11 mouse cellular contexts compared by ENCODE assay signal in genomic region chr9:57590726-57591125, GRCm38 (mm10). TPM values are rescaled to one million over a fixed set of nuclear protein-coding genes. Genes with fewer than 3 reads are reported as not detected.
A peak's percentile ranks its signal among the peaks of the same experiment; 100 is the strongest.
DNase-seq lines count a peak whose midpoint lies in the region; ATAC-seq lines count a peak whose summit lies in the region.
"Had no signal": no experiment of that assay in that cellular context is flagged by ENCODE, and none has a peak within 500 bp of the region (broad histone marks: within the 10 kb centered on the region; RNA-seq: fewer than 3 reads in every experiment).

No protein-coding gene starts in this region.

- H3K4me3 ChIP-seq in forebrain, embryonic 12.5 days (replicated peaks): no peak overlapping the region
- no peak overlapping the region for H3K4me3 ChIP-seq in forebrain, embryonic 11.5 days (ENCODE audit: low read depth, low read length)
- H3K4me3 ChIP-seq in midbrain, embryonic 15.5 days: no peak overlapping the region

- H3K4me2 ChIP-seq in forebrain, embryonic 12.5 days: peak overlapping the region; percentile 77; the same call in 1 of the 2 replicates
- no peak overlapping the region; the same call in 1 of the 2 replicates for H3K4me2 ChIP-seq in forebrain, embryonic 11.5 days (ENCODE audit: low read depth, low read length, severe bottlenecking)
- peak overlapping the region; percentile 73; the same call in 1 of the 2 replicates for H3K4me2 ChIP-seq in midbrain, embryonic 15.5 days

- WGBS in forebrain, embryonic 12.5 days: 36% methylated on average over 5 of the region's 5 CpGs
- 32% methylated on average over 5 of the region's 5 CpGs for WGBS in forebrain, embryonic 11.5 days
- 37% methylated on average over 5 of the region's 5 CpGs for WGBS in midbrain, embryonic 15.5 days

- intact Hi-C loops in left cerebral cortex, postnatal 4 days (cut with DNase I): no loop called here

- H3K4me1 ChIP-seq in forebrain, embryonic 12.5 days: peaks cover 18% of the 10 kb centered on the region
- H3K4me1 ChIP-seq in forebrain, embryonic 11.5 days (replicated peaks; ENCODE audit: control insufficient read depth, insufficient read depth, low read length): no peaks in the 10 kb centered on the region; the same call in 1 of the 2 replicates
- H3K4me1 ChIP-seq in midbrain, embryonic 15.5 days: peaks cover 15% of the 10 kb centered on the region

- H3K27me3 ChIP-seq in forebrain, embryonic 12.5 days: no peaks in the 10 kb centered on the region
- no peaks in the 10 kb centered on the region for H3K27me3 ChIP-seq in forebrain, embryonic 11.5 days (ENCODE audit: control insufficient read depth, insufficient read depth, low read length)
- H3K27me3 ChIP-seq in midbrain, embryonic 15.5 days (replicated peaks): no peaks in the 10 kb centered on the region

- peaks cover 45% of the 10 kb centered on the region for H3K36me3 ChIP-seq in forebrain, embryonic 12.5 days (replicated peaks)
- H3K36me3 ChIP-seq in forebrain, embryonic 11.5 days (ENCODE audit: control insufficient read depth, insufficient read depth, low read length): no peaks in the 10 kb centered on the region; the same call in 1 of the 2 replicates
- peaks cover 15% of the 10 kb centered on the region for H3K36me3 ChIP-seq in midbrain, embryonic 15.5 days (replicated peaks)

- no peak overlapping the region for H3K27ac ChIP-seq in forebrain, embryonic 12.5 days
- H3K27ac ChIP-seq in forebrain, embryonic 11.5 days (ENCODE audit: low read depth, low read length): no peak overlapping the region
- H3K27ac ChIP-seq in midbrain, embryonic 15.5 days: no peak overlapping the region

- no peak overlapping the region for H3K9ac ChIP-seq in forebrain, embryonic 12.5 days
- no peak overlapping the region for H3K9ac ChIP-seq in forebrain, embryonic 11.5 days (ENCODE audit: low read length)
- H3K9ac ChIP-seq in midbrain, embryonic 15.5 days: no peak overlapping the region

- ATAC-seq in forebrain, embryonic 12.5 days (ENCODE audit: low FRiP score): no peak
- no peak for ATAC-seq in forebrain, embryonic 11.5 days (replicated peaks; ENCODE audit: low FRiP score)
- no peak for ATAC-seq in midbrain, embryonic 15.5 days (replicated peaks)
- ATAC-seq in inflammation-experienced regulatory T-cells, adult 6 months: no peak

- no peaks in the 10 kb centered on the region for H3K9me3 ChIP-seq in forebrain, embryonic 12.5 days
- H3K9me3 ChIP-seq in forebrain, embryonic 11.5 days (ENCODE audit: control insufficient read depth, low read length): no peaks in the 10 kb centered on the region
- no peaks in the 10 kb centered on the region for H3K9me3 ChIP-seq in midbrain, embryonic 15.5 days

- DNase-seq in forebrain, embryonic 11.5 days (ENCODE audit: low spot score): no peak
- peak; percentile 21 for DNase-seq in left cerebral cortex, postnatal 4 days
- DNase-seq in left cerebral cortex, adult 8-10 months (ENCODE audit: low spot score in 2 of 2): no peak
- DNase-seq in embryo, embryonic 11 days: peak; percentile 38
- DNase-seq in spleen, adult 12 weeks (ENCODE audit: low spot score): no peak
- DNase-seq: thymus, adult 2 months had no signal

RNA-seq across cellular contexts. Expression of gene Ulk3, which starts 1.5 kb away (rescaled TPM):
- 19.9 and 24.1 TPM in 2 replicates for polyA plus RNA-seq in forebrain, embryonic 12.5 days (2016; fragmentation: Nextera tagmentation; extraction: Ambion mirVana)
- polyA plus RNA-seq in forebrain, embryonic 11.5 days (2014; fragmentation: Nextera tagmentation; extraction: Ambion mirVana): 12.6 and 15.1 TPM in 2 replicates
- total RNA-seq in left cerebral cortex, postnatal 4 days (2021): 10 to 100 TPM; 35.2 to 38.9 TPM
- 10 to 100 TPM; 31.8 to 38.2 (median 34.4) TPM for total RNA-seq in left cerebral cortex, adult 8-10 months (2022)
- 35.4 and 39.0 TPM in 2 replicates for polyA plus RNA-seq in midbrain, embryonic 15.5 days (2015; fragmentation: Nextera tagmentation; extraction: Ambion mirVana)
- 10 to 100 TPM; 31.1 to 35.4 (median 32.0) TPM for polyA plus RNA-seq in inflammation-experienced regulatory T-cells, adult 6 months (2017; shearing (Covaris generic))

RNA-seq across cellular contexts. Expression of gene Cplx3, which starts 15.4 kb away (rescaled TPM):
- polyA plus RNA-seq in forebrain, embryonic 12.5 days (2016; fragmentation: Nextera tagmentation; extraction: Ambion mirVana): 0.65 TPM in 1 of 2 replicates, not detected in the other
- polyA plus RNA-seq in forebrain, embryonic 11.5 days (2014; fragmentation: Nextera tagmentation; extraction: Ambion mirVana): 0.15 TPM in 1 of 2 replicates, not detected in the other
- 1 to 10 TPM; 5.6 to 7.6 TPM for total RNA-seq in left cerebral cortex, postnatal 4 days (2021)
- total RNA-seq in left cerebral cortex, adult 8-10 months (2022): 10 to 100 TPM; 15.3 to 21.3 (median 19.1) TPM
- polyA plus RNA-seq in midbrain, embryonic 15.5 days (2015; fragmentation: Nextera tagmentation; extraction: Ambion mirVana): 0.63 and 1.5 TPM in 2 replicates
- not detected for polyA plus RNA-seq in inflammation-experienced regulatory T-cells, adult 6 months (2017; shearing (Covaris generic))

RNA-seq across cellular contexts. Expression of gene Lman1l, which starts 29.8 kb away (rescaled TPM):
- not detected in 2 replicates for polyA plus RNA-seq in forebrain, embryonic 12.5 days (2016; fragmentation: Nextera tagmentation; extraction: Ambion mirVana)
- not detected in 2 replicates for polyA plus RNA-seq in forebrain, embryonic 11.5 days (2014; fragmentation: Nextera tagmentation; extraction: Ambion mirVana)
- total RNA-seq in left cerebral cortex, postnatal 4 days (2021): under 1 TPM in 1 of 2 experiments, not detected in 1; 0.22 TPM
- total RNA-seq in left cerebral cortex, adult 8-10 months (2022): not detected
- not detected in 2 replicates for polyA plus RNA-seq in midbrain, embryonic 15.5 days (2015; fragmentation: Nextera tagmentation; extraction: Ambion mirVana)
- polyA plus RNA-seq in inflammation-experienced regulatory T-cells, adult 6 months (2017; shearing (Covaris generic)): under 1 TPM; 0.23 to 0.97 (median 0.40) TPM
- total RNA-seq: layer of hippocampus, postnatal 25 days had no signal
- polyA plus RNA-seq: neural tube, embryonic 14.5 days had no signal

RNA-seq across cellular contexts. Expression of gene Scamp2, which starts 30.0 kb away (rescaled TPM):
- polyA plus RNA-seq in forebrain, embryonic 12.5 days (2016; fragmentation: Nextera tagmentation; extraction: Ambion mirVana): 57.8 and 60.6 TPM in 2 replicates
- 57.7 and 58.2 TPM in 2 replicates for polyA plus RNA-seq in forebrain, embryonic 11.5 days (2014; fragmentation: Nextera tagmentation; extraction: Ambion mirVana)
- total RNA-seq in left cerebral cortex, postnatal 4 days (2021): 10 to 100 TPM; 29.7 to 31.0 TPM
- 10 to 100 TPM; 22.7 to 29.9 (median 27.9) TPM for total RNA-seq in left cerebral cortex, adult 8-10 months (2022)
- polyA plus RNA-seq in midbrain, embryonic 15.5 days (2015; fragmentation: Nextera tagmentation; extraction: Ambion mirVana): 49.6 and 50.6 TPM in 2 replicates
- polyA plus RNA-seq in inflammation-experienced regulatory T-cells, adult 6 months (2017; shearing (Covaris generic)): 10 to 100 TPM; 81.3 to 95.1 (median 84.9) TPM

RNA-seq across cellular contexts. Expression of gene Mpi, which starts 38.2 kb away (rescaled TPM):
- 62.3 and 62.5 TPM in 2 replicates for polyA plus RNA-seq in forebrain, embryonic 12.5 days (2016; fragmentation: Nextera tagmentation; extraction: Ambion mirVana)
- polyA plus RNA-seq in forebrain, embryonic 11.5 days (2014; fragmentation: Nextera tagmentation; extraction: Ambion mirVana): 55.1 and 65.5 TPM in 2 replicates
- total RNA-seq in left cerebral cortex, postnatal 4 days (2021): 10 to 100 TPM; 60.3 to 62.1 TPM
- total RNA-seq in left cerebral cortex, adult 8-10 months (2022): 10 to 100 TPM; 64.0 to 74.0 (median 66.0) TPM
- polyA plus RNA-seq in midbrain, embryonic 15.5 days (2015; fragmentation: Nextera tagmentation; extraction: Ambion mirVana): 81.2 and 82.9 TPM in 2 replicates
- polyA plus RNA-seq in inflammation-experienced regulatory T-cells, adult 6 months (2017; shearing (Covaris generic)): 10 to 100 TPM; 14.3 to 16.0 (median 14.7) TPM

Comparison
In these comparisons a context has a peak if more than half of its experiments do, and no peak if none do; other contexts are left out.
1. DNase-seq: peak in left cerebral cortex, postnatal 4 days (single experiment) and embryo, embryonic 11 days (single experiment); none in forebrain, embryonic 11.5 days (single experiment), left cerebral cortex, adult 8-10 months (0 of 2) and spleen, adult 12 weeks (single experiment).